Mouse (Mus musculus): ENCODE measurements around the gene Cdc42se1.

- TF ChIP-seq CHD2 (IDR thresholded peaks at IDR 0.05; ENCODE audit: low read depth, low read length) (no peak), ZNF384 (IDR thresholded peaks at IDR 0.05; ENCODE audit: low read depth, low read length) (no peak)
These were observed 9.1 kb downstream of the Cdc42se1 start for GRCm38 (mm10) chr3:95237541-95238099.

All from ES-E14 (cell line).